Mouse (Mus musculus) liver, adult 10 weeks (tissue): Measurements from ENCODE around the gene BC005561. TPM values are rescaled to one million over a fixed set of nuclear protein-coding genes. Genes with fewer than 3 reads are reported as not detected.

ENCODE experiments used
- polyA plus RNA-seq: library from polyadenylated mRNA; stranded (reverse); fragments of 350-450 nt; fragmentation: Illumina TruSeq; extraction: RNeasy Lipid Tissue Mini Kit (QIAGEN cat#74804); gene quantifications from one replicate; pipeline ENCODE4 v1.2.3, GENCODE M21; 2014; ENCODE audit warnings: low read depth, low replicate concordance

The BC005561 gene
- 6.8 TPM for polyA plus RNA-seq

DNA sequence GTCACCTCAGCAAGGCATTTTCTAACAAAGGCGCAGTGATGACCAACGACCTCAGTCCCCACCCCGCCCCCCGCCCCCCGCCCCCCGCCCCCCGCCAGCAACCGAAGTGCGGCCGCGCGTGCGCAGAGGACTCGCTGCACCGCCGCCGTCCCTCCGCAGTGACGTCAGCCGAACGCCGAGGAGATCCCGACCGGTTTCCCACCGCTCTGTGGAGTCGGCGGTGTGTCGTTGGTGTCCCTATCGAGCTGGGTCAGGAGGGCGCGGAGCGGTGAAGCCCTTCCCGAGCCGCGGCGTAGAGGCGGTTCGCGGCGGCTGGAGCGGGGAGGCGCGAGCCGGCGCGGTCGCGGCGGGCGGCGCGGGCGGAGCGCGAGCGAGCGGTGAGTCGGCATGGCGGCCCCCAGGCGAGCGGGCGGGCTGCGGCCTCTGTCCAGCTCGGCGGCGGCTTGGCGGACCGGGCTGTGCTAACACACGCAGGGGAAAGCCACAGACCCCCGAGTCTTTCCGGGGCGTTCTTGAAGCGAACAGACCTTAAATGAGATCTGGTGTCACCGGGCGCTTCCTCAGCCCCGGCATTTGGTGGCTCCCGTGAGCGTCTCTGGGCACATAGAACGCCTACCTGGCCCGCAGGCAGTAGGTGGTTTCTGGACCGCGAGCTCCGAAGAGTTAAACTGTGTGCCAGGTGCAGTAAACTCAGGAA, at the start of gene BC005561:
Gene BC005561 (plus strand): TSS at position 158 of the 697 bp plus-strand sequence.

DNA sequence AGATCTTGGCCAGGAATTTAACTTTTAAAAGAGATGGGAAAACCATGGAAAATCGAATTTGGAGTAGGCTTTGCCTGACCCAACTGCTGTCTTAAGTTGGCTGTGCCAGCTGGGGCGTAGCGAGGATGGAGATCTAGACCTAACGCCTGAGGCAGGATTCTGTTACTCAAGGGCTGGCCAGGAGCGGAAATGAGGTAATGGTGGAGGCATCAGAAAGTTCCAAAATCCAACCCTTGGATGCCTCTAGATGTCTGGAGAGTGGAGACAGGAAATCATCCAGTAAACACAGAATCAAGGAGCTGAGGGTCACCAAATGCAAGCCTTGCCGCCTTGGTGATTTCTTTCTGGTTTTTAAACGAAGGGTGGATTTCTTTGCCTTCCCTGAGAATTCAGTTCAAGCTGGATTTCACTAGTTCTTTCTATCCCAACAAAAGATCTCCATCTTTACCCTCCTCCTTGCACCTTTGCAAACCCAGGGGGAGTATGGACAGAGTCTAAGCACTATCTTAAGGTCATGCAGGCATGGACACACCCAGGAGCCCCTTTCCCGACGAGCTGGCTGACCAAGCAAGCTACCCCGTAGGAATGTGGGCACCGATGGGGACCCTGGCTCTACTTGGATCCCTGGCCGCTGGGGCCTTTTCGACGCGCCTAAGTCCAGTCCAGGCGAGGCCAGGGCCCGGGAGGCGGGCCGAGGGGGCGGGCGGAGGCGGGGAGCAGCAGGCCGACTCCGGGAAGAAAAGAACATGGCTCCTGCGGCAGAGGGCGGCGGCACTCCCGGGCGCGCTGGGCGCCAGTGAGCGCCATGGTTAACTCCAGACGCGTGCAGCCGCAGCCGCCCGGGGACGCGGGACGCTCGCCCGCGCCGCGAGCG, 49.1 kb upstream of the BC005561 start, which contains the start of gene Pkd2:
Gene Pkd2 (plus strand): TSS at position 619 of the 874 bp plus-strand sequence.

Other genes starting within 250 kb of the BC005561 start
- gene Ibsp, start 209.2 kb upstream of the BC005561 start, polyA plus RNA-seq, result not detected
- gene Mepe, start 183.0 kb upstream of the BC005561 start, polyA plus RNA-seq, result not detected
- gene Spp1, start 73.2 kb upstream of the BC005561 start, polyA plus RNA-seq, result 119 TPM
- gene Pkd2, start 48.9 kb upstream of the BC005561 start, polyA plus RNA-seq, result 13.7 TPM